Comparison of ENCODE assay signal across 7 mouse cellular contexts in genomic region chr6:28929169-28929803, GRCm38 (mm10).
DNase-seq lines count a peak whose midpoint lies in the region; ATAC-seq and TF ChIP-seq lines count a peak whose summit lies in the region.
"Not testable (repeated sequence)": the region's sequence is repeated elsewhere in the genome, so short reads cannot be mapped to it uniquely, and the experiment has no call there.

No protein-coding gene starts in this region.

- H3K4me2 ChIP-seq in liver, embryonic 12.5 days = peak overlapping the region; percentile 18; the same call in 1 of the 2 replicates
- H3K4me2 ChIP-seq in neural tube, embryonic 13.5 days = peak overlapping the region; percentile 24; the same call in 1 of the 2 replicates

- peak overlapping the region; percentile 68 for H3K4me3 ChIP-seq in ES-Bruce4 (ENCODE audit: low read depth, low read length)
- H3K4me3 ChIP-seq in liver, embryonic 12.5 days = peak overlapping the region; percentile 29
- H3K4me3 ChIP-seq in neural tube, embryonic 13.5 days = not testable (repeated sequence)

- H3K9me3 ChIP-seq in ES-Bruce4 (replicated peaks; ENCODE audit: control insufficient read depth, insufficient read depth, low read length, poor library complexity, severe bottlenecking); liver, embryonic 12.5 days (replicated peaks); neural tube, embryonic 13.5 days: not testable (repeated sequence)

- not testable (repeated sequence) for H3K27me3 ChIP-seq in ES-Bruce4 (ENCODE audit: control insufficient read depth, insufficient read depth, low read length, poor library complexity, severe bottlenecking); neural tube, embryonic 13.5 days
- H3K27me3 ChIP-seq in liver, embryonic 12.5 days (replicated peaks) = peaks cover 20% of the 10 kb centered on the region

- H3K4me1 ChIP-seq in ES-Bruce4 (ENCODE audit: control insufficient read depth, insufficient read depth, low read length); liver, embryonic 12.5 days: not testable (repeated sequence)
- H3K4me1 ChIP-seq in neural tube, embryonic 13.5 days (replicated peaks) = peaks cover 21% of the 10 kb centered on the region

- peak overlapping the region; percentile 88 for H3K27ac ChIP-seq in ES-Bruce4 (ENCODE audit: insufficient read depth, low read length)
- H3K27ac ChIP-seq in liver, embryonic 12.5 days = 0 out of 2 replicates have a peak overlapping the region, but pooled peaks have one; percentile 45
- H3K27ac ChIP-seq in neural tube, embryonic 13.5 days (replicated peaks) = not testable (repeated sequence)

- 0 out of 2 replicates have a peak, but pooled peaks have one; percentile 40 for ATAC-seq in granulocyte monocyte progenitor cell, adult 5-6 weeks (replicated peaks; ENCODE audit: poor library complexity, severe bottlenecking)
- peak; percentile 76 for ATAC-seq in liver, embryonic 12.5 days
- peak; percentile 64 for ATAC-seq in megakaryocyte progenitor cell, adult 5-6 weeks (replicated peaks; ENCODE audit: poor library complexity)
- not testable (repeated sequence) for ATAC-seq in neural tube, embryonic 13.5 days (ENCODE audit: low read depth)

- H3K36me3 ChIP-seq in ES-Bruce4 (ENCODE audit: control insufficient read depth, insufficient read depth, low read length, poor library complexity, severe bottlenecking); liver, embryonic 12.5 days; neural tube, embryonic 13.5 days: not testable (repeated sequence)

- TF ChIP-seq EP300 in ES-Bruce4 (IDR thresholded peaks at IDR 0.05; ENCODE audit: insufficient read depth, low read depth, low read length) = not testable (repeated sequence)

- peak; percentile 3 for DNase-seq in embryo, embryonic 10 days (ENCODE audit: low spot score)
- DNase-seq in induced T-regulatory cell, adult 2 months (ENCODE audit: low read depth) = peak; percentile 72

- not testable (repeated sequence) for TF ChIP-seq POLR2A in ES-Bruce4 (IDR thresholded peaks at IDR 0.05; ENCODE audit: insufficient read depth, low read length)

- WGBS in liver, embryonic 12.5 days (ENCODE audit: insufficient replicate concordance) = 70% methylated on average over 20 of the region's 25 CpGs
- WGBS in neural tube, embryonic 13.5 days = 80% methylated on average over 20 of the region's 25 CpGs

- peak overlapping the region; percentile 82 for H3K9ac ChIP-seq in ES-Bruce4 (ENCODE audit: low read depth, poor library complexity, severe bottlenecking)
- not testable (repeated sequence) for H3K9ac ChIP-seq in liver, embryonic 12.5 days; neural tube, embryonic 13.5 days

- not testable (repeated sequence) for TF ChIP-seq CTCF in ES-Bruce4 (IDR thresholded peaks at IDR 0.05; ENCODE audit: low read depth, low read length)
